Mouse (Mus musculus): ENCODE data around the gene Agrp.

Gene Agrp

GRCm38 (mm10) chr8:105636963-105637510, at the start of gene Agrp:
TSS of gene Agrp (minus strand) at chr8:105637393.
- DNase-seq (ENCODE audit: low read depth, low spot score): no peak

- no peak for DNase-seq (ENCODE audit: low read depth, low spot score)
Measured at GRCm38 (mm10) chr8:105686551-105686950, 49.4 kb upstream of the Agrp start.

- DNase-seq (ENCODE audit: low read depth, low spot score): no peak
Measured at GRCm38 (mm10) chr8:105685796-105686308, 48.7 kb upstream of the Agrp start, which contains the start of gene Carmil2. TSS of gene Carmil2 (plus strand) at chr8:105686274.

GRCm38 (mm10) chr8:105685325-105685724, 48.1 kb upstream of the Agrp start:
- DNase-seq (ENCODE audit: low read depth, low spot score): no peak

- DNase-seq (ENCODE audit: low read depth, low spot score): no peak
Measured at GRCm38 (mm10) chr8:105677891-105678290, 40.7 kb upstream of the Agrp start.

- peak; percentile 13 for DNase-seq (ENCODE audit: low read depth, low spot score)
Measured at GRCm38 (mm10) chr8:105661167-105661566, 24.0 kb upstream of the Agrp start.

GRCm38 (mm10) chr8:105657641-105658040, 20.4 kb upstream of the Agrp start:
- DNase-seq (ENCODE audit: low read depth, low spot score): no peak

- no peak for DNase-seq (ENCODE audit: low read depth, low spot score)
Measured at GRCm38 (mm10) chr8:105648929-105649328, 11.7 kb upstream of the Agrp start.

GRCm38 (mm10) chr8:105645205-105645604, 8.0 kb upstream of the Agrp start:
- no peak for DNase-seq (ENCODE audit: low read depth, low spot score)

- no peak for DNase-seq (ENCODE audit: low read depth, low spot score)
Measured at GRCm38 (mm10) chr8:105640511-105640910, 3.3 kb upstream of the Agrp start.

GRCm38 (mm10) chr8:105639835-105640234, 2.6 kb upstream of the Agrp start:
- no peak for DNase-seq (ENCODE audit: low read depth, low spot score)

- no peak for DNase-seq (ENCODE audit: low read depth, low spot score)
Measured at GRCm38 (mm10) chr8:105638510-105638909, 1.3 kb upstream of the Agrp start.

- no peak for DNase-seq (ENCODE audit: low read depth, low spot score)
Measured at GRCm38 (mm10) chr8:105637601-105638041, 428 bp upstream of the Agrp start.

GRCm38 (mm10) chr8:105636018-105636962, 903 bp downstream of the Agrp start, which contains the start of gene Ctcf:
TSS of gene Ctcf (plus strand) at chr8:105636568.
- DNase-seq (ENCODE audit: low read depth, low spot score): peak; percentile 91

GRCm38 (mm10) chr8:105635481-105635880, 1.7 kb downstream of the Agrp start:
- no peak for DNase-seq (ENCODE audit: low read depth, low spot score)

GRCm38 (mm10) chr8:105634771-105635458, 2.3 kb downstream of the Agrp start:
- DNase-seq (ENCODE audit: low read depth, low spot score): no peak

- no peak for DNase-seq (ENCODE audit: low read depth, low spot score)
Measured at GRCm38 (mm10) chr8:105629337-105629736, 7.9 kb downstream of the Agrp start.

- DNase-seq (ENCODE audit: low read depth, low spot score): no peak
Measured at GRCm38 (mm10) chr8:105626086-105626485, 11.1 kb downstream of the Agrp start.

GRCm38 (mm10) chr8:105624831-105625230, 12.4 kb downstream of the Agrp start:
- no peak for DNase-seq (ENCODE audit: low read depth, low spot score)

GRCm38 (mm10) chr8:105624401-105624800, 12.8 kb downstream of the Agrp start:
- no peak for DNase-seq (ENCODE audit: low read depth, low spot score)

GRCm38 (mm10) chr8:105623679-105624245, 13.4 kb downstream of the Agrp start:
- DNase-seq (ENCODE audit: low read depth, low spot score): no peak

- DNase-seq (ENCODE audit: low read depth, low spot score): peak; percentile 63
Measured at GRCm38 (mm10) chr8:105623118-105623517, 14.1 kb downstream of the Agrp start.
